8 mouse cellular contexts compared by ENCODE assay signal in genomic region chr3:130888587-130888986, GRCm38 (mm10).
"Had no signal": no experiment of that assay in that cellular context is flagged by ENCODE, and none has a peak within 500 bp of the region (broad histone marks: within the 10 kb centered on the region; RNA-seq: fewer than 3 reads in every experiment).

No protein-coding gene starts in this region.

- H3K27ac ChIP-seq: intestine, embryonic 15.5 days; kidney, postnatal 0 days; limb, embryonic 13.5 days; lung, embryonic 15.5 days; midbrain, embryonic 12.5 days; neural tube, embryonic 15.5 days had no signal

- H3K9me3 ChIP-seq: intestine, embryonic 15.5 days had no signal

- H3K4me3 ChIP-seq: intestine, embryonic 15.5 days; limb, embryonic 13.5 days; lung, embryonic 15.5 days; midbrain, embryonic 12.5 days; myocyte; neural tube, embryonic 15.5 days had no signal

- DNase-seq: left cerebral cortex, postnatal 4 days had no signal

- H3K27me3 ChIP-seq: intestine, embryonic 15.5 days; limb, embryonic 13.5 days; lung, embryonic 15.5 days; midbrain, embryonic 12.5 days; neural tube, embryonic 15.5 days had no signal

- H3K9ac ChIP-seq: intestine, embryonic 15.5 days; limb, embryonic 13.5 days; lung, embryonic 15.5 days; midbrain, embryonic 12.5 days; neural tube, embryonic 15.5 days had no signal

- H3K4me1 ChIP-seq: intestine, embryonic 15.5 days; neural tube, embryonic 15.5 days had no signal

- H3K4me2 ChIP-seq: intestine, embryonic 15.5 days; limb, embryonic 13.5 days; lung, embryonic 15.5 days; midbrain, embryonic 12.5 days; neural tube, embryonic 15.5 days had no signal

- H3K36me3 ChIP-seq: intestine, embryonic 15.5 days; limb, embryonic 13.5 days; lung, embryonic 15.5 days; midbrain, embryonic 12.5 days; neural tube, embryonic 15.5 days had no signal

- ATAC-seq: intestine, embryonic 15.5 days had no signal
